Mouse (Mus musculus) midbrain, embryonic 15.5 days (tissue): Measurements from ENCODE around the gene Fcho2. TPM values are rescaled to one million over a fixed set of nuclear protein-coding genes. Genes with fewer than 3 reads are reported as not detected.
A peak's percentile ranks its signal among the peaks of the same experiment; 100 is the strongest.

Experiments used
- ATAC-seq: fragments of 200-750 bp; cut with Nextera tagmentation; replicated peaks from 2 replicates; pipeline ENCODE4 v1.8.0; 2017; ENCODE audit warnings: moderate TSS enrichment
- H3K27ac ChIP-seq: fragments of 300-500 bp; sonication (generic); 2 replicates; pipeline ENCODE4 v1.5.1; 2015; ENCODE audit warnings: mild to moderate bottlenecking, inconsistent platforms
- H3K27me3 ChIP-seq: fragments of 300-500 bp; sonication (generic); replicated peaks from 2 replicates; pipeline ENCODE4 v1.6.1; 2015; ENCODE audit warnings: inconsistent platforms
- H3K36me3 ChIP-seq: fragments of 300-500 bp; sonication (generic); replicated peaks from 2 replicates; pipeline ENCODE4 v1.6.1; 2015; ENCODE audit warnings: inconsistent platforms
- H3K4me1 ChIP-seq: fragments of 300-500 bp; sonication (generic); 2 replicates; pipeline ENCODE4 v1.6.1; 2015; ENCODE audit warnings: inconsistent platforms
- H3K4me2 ChIP-seq: fragments of 300-500 bp; sonication (generic); 2 replicates; pipeline ENCODE4 v1.6.1; 2015; ENCODE audit warnings: inconsistent platforms, mild to moderate bottlenecking, moderate library complexity
- H3K4me3 ChIP-seq: fragments of 300-500 bp; sonication (generic); 2 replicates; pipeline ENCODE4 v1.5.1; 2015; ENCODE audit warnings: mild to moderate bottlenecking, inconsistent platforms
- H3K9ac ChIP-seq: fragments of 300-500 bp; sonication (generic); 2 replicates; pipeline ENCODE4 v1.6.1; 2015; ENCODE audit warnings: mild to moderate bottlenecking, inconsistent platforms
- H3K9me3 ChIP-seq: fragments of 300-500 bp; sonication (generic); 2 replicates; pipeline ENCODE4 v1.6.1; 2016; ENCODE audit warnings: inconsistent platforms
- whole genome bisulfite sequencing: fragments of 180-500 bp; shearing (Covaris S2); methylation state at CpG from one replicate; pipeline ENCODE4 v1.1.7; 2015; ENCODE audit warnings: mixed read lengths; 5-methylcytosine and 5-hydroxymethylcytosine counted together
- polyA plus RNA-seq: library from polyadenylated mRNA; unstranded; fragments of >200 nt; fragmentation: Nextera tagmentation; extraction: Ambion mirVana; gene quantifications from 2 replicates; pipeline ENCODE4 v1.2.1, GENCODE M21; 2015

Fcho2 gene
- polyA plus RNA-seq, 1 experiment from 2014 or later: 26.1 TPM

- 76% methylated on average over 10 of the region's 10 CpGs for WGBS
- Histone ChIP-seq H3K36me3 (no peaks in the 10 kb centered on the region), H3K9ac (no peak overlapping the region), H3K27ac (no peak overlapping the region), H3K4me1 (no peaks in the 10 kb centered on the region), H3K4me3 (no peak overlapping the region), H3K9me3 (no peaks in the 10 kb centered on the region), H3K4me2 (no peak overlapping the region), H3K27me3 (0 out of 2 replicates have a peak, but pooled peaks cover 3% of the 10 kb centered on the region)
- ATAC-seq: no peak
Observed at GRCm38 (mm10) chr13:98700661-98701308, 114.5 kb downstream of the Fcho2 start.

- no peak overlapping the region for H3K4me2 ChIP-seq
- no peak overlapping the region for H3K27ac ChIP-seq
- H3K9me3 ChIP-seq: no peaks in the 10 kb centered on the region
- WGBS: 89% methylated on average over 5 of the region's 5 CpGs
- H3K9ac ChIP-seq: no peak overlapping the region
- H3K4me1 ChIP-seq: peaks cover 3% of the 10 kb centered on the region
- no peaks in the 10 kb centered on the region for H3K36me3 ChIP-seq
- no peak for ATAC-seq
- H3K4me3 ChIP-seq: no peak overlapping the region
- peaks cover 10% of the 10 kb centered on the region for H3K27me3 ChIP-seq
Observed at GRCm38 (mm10) chr13:98699982-98700540, 115.2 kb downstream of the Fcho2 start.

DNA sequence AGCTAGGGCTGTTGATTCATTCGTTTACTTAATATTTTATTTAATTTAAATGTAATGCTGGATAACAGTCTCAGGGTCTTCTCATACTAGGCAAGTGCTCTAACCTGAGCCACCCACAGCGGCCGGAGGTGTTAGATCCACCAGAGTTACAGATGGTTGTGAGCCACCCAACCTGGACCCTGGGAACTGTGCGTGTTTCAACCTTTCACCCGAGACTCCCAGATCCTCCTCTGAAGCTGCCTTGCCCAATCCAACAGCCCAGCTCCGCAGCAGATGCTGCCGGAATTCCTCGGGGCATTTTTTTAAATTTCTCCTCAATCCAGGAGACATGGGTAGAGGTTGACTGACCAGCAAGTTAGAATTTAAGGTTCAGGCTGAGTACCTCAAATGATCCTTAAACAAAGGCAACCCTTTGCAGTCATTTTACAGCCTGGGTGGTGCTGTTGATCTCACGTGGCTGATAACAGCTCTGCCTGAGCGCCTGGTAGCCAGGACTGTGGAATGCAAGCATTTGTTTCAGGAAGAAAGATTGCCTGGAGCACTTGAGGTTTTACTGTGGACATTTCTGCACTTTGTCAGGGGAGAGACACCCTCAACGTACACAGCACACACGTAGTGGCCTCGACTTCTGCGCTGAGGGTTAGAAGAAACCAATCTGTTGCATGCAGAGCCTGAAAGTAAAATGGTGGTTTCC lies 116.1 kb downstream of the Fcho2 start:
- Histone ChIP-seq H3K27me3 (peaks cover 17% of the 10 kb centered on the region), H3K9ac (no peak overlapping the region), H3K27ac (no peak overlapping the region), H3K4me1 (peaks cover 8% of the 10 kb centered on the region), H3K4me2 (no peak overlapping the region), H3K9me3 (no peaks in the 10 kb centered on the region), H3K4me3 (no peak overlapping the region), H3K36me3 (no peaks in the 10 kb centered on the region)
- 81% methylated on average over 14 of the region's 14 CpGs for WGBS
- ATAC-seq: no peak

- WGBS: 76% methylated on average over 3 of the region's 3 CpGs
- no peak for ATAC-seq
- Histone ChIP-seq H3K36me3 (no peaks in the 10 kb centered on the region), H3K9me3 (no peaks in the 10 kb centered on the region), H3K27me3 (peaks cover 24% of the 10 kb centered on the region), H3K4me3 (no peak overlapping the region), H3K9ac (no peak overlapping the region), H3K4me1 (peaks cover 8% of the 10 kb centered on the region), H3K4me2 (no peak overlapping the region), H3K27ac (no peak overlapping the region)
Observed at GRCm38 (mm10) chr13:98696716-98697115, 118.5 kb downstream of the Fcho2 start.

DNA sequence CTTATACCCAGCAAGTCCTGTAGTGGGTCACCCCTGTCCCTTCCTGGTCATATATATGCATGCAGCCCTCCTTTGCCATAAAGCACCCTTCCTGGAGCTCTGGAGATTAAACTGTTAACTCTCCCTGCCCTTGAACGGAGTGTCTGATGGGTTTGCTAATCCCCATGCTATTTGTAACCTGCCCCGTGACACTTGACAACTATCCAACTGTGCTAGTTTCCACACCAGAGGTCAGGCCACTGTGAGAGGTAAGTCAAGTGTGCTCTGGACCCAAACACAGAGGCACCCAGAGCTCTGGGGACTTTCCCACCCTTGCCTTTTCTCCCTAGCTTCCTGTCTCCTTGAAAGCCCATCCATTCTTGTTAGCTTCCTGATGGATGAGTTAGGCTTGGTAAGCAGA lies 119.7 kb downstream of the Fcho2 start:
- H3K36me3 ChIP-seq: no peaks in the 10 kb centered on the region
- no peak for ATAC-seq

GRCm38 (mm10) chr13:98694773-98695314 lies 120.4 kb downstream of the Fcho2 start, which contains the start of gene Tmem171:
Tmem171 (minus strand) TSS chr13:98694834.
- Histone ChIP-seq H3K9me3 (no peaks in the 10 kb centered on the region), H3K27me3 (peaks cover 24% of the 10 kb centered on the region), H3K4me3 (peak within 1 kb of the TSS; percentile 34), H3K27ac (no peak within 1 kb of the TSS), H3K9ac (peak within 1 kb of the TSS; percentile 35), H3K4me1 (peaks cover 8% of the 10 kb centered on the region), H3K36me3 (no peaks in the 10 kb centered on the region), H3K4me2 (peak within 1 kb of the TSS; percentile 74)
- WGBS: 4% methylated on average over 44 of the region's 44 CpGs
- ATAC-seq: peak; percentile 63

More for the DNA sequence above, 119.7 kb downstream of the Fcho2 start:
- peaks cover 8% of the 10 kb centered on the region for H3K4me1 ChIP-seq
- no peak overlapping the region for H3K27ac ChIP-seq
- H3K27me3 ChIP-seq: peaks cover 24% of the 10 kb centered on the region
- 31% methylated on average over 2 of the region's 2 CpGs for WGBS
- no peaks in the 10 kb centered on the region for H3K9me3 ChIP-seq
- H3K4me3 ChIP-seq: no peak overlapping the region
- no peak overlapping the region for H3K4me2 ChIP-seq
- no peak overlapping the region for H3K9ac ChIP-seq

- H3K4me1 ChIP-seq: peaks cover 8% of the 10 kb centered on the region
- ATAC-seq: no peak
- 93% methylated on average over 11 of the region's 11 CpGs for WGBS
Observed at GRCm38 (mm10) chr13:98693316-98693715, 121.9 kb downstream of the Fcho2 start.

DNA sequence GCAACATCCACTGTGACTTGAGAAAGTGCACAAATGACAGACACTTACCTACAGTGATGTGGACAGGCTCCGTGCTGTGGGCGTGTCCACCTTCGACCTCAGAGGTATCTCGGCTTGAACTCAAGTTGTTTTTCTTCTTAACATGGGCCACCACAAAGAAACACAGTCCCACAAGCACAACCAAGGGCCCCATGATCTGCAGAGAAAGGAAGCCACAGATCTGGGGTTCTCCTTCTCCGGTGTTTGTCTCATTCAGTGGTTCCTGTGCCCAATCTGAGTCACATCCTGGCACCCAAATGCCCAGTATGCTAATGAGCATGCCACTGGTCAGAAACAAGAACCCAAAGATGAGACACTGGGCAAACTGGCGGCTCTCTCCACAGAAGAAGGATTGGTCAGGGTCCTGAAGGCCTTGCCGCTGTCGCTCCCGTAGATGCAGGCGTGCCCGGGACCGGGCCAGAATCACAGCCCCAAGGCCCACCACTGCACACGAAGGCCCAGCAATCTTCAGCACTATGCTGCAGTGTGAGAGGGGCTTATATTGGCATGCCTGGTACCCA lies 123.2 kb downstream of the Fcho2 start:
- H3K9me3 ChIP-seq: no peaks in the 10 kb centered on the region
- no peak overlapping the region for H3K27ac ChIP-seq
- WGBS: 94% methylated on average over 13 of the region's 13 CpGs

More at GRCm38 (mm10) chr13:98693316-98693715, 121.9 kb downstream of the Fcho2 start:
- Histone ChIP-seq H3K9me3 (no peaks in the 10 kb centered on the region), H3K27ac (no peak overlapping the region), H3K36me3 (no peaks in the 10 kb centered on the region), H3K9ac (no peak overlapping the region), H3K4me2 (no peak overlapping the region), H3K4me3 (no peak overlapping the region), H3K27me3 (peaks cover 24% of the 10 kb centered on the region)

GRCm38 (mm10) chr13:98690886-98691285 lies 124.4 kb downstream of the Fcho2 start:
- Histone ChIP-seq H3K27ac (no peak overlapping the region), H3K4me3 (no peak overlapping the region), H3K9ac (no peak overlapping the region), H3K27me3 (peaks cover 22% of the 10 kb centered on the region), H3K9me3 (no peaks in the 10 kb centered on the region), H3K4me1 (peaks cover 8% of the 10 kb centered on the region), H3K4me2 (no peak overlapping the region), H3K36me3 (no peaks in the 10 kb centered on the region)
- no peak for ATAC-seq
- 89% methylated on average over 11 of the region's 11 CpGs for WGBS

More for the DNA sequence above, 123.2 kb downstream of the Fcho2 start:
- Histone ChIP-seq H3K9ac (no peak overlapping the region), H3K27me3 (peaks cover 24% of the 10 kb centered on the region), H3K4me1 (peaks cover 8% of the 10 kb centered on the region), H3K4me3 (no peak overlapping the region), H3K4me2 (no peak overlapping the region), H3K36me3 (no peaks in the 10 kb centered on the region)
- no peak for ATAC-seq

GRCm38 (mm10) chr13:98689605-98690290 lies 125.5 kb downstream of the Fcho2 start:
- H3K4me3 ChIP-seq: no peak overlapping the region
- H3K27me3 ChIP-seq: peaks cover 11% of the 10 kb centered on the region; the same call in 1 of the 2 replicates
- 77% methylated on average over 11 of the region's 11 CpGs for WGBS
- ATAC-seq: no peak
- H3K9ac ChIP-seq: no peak overlapping the region
- no peaks in the 10 kb centered on the region for H3K9me3 ChIP-seq
- H3K4me2 ChIP-seq: no peak overlapping the region
- H3K27ac ChIP-seq: no peak overlapping the region
- H3K4me1 ChIP-seq: peaks cover 2% of the 10 kb centered on the region
- no peaks in the 10 kb centered on the region for H3K36me3 ChIP-seq

DNA sequence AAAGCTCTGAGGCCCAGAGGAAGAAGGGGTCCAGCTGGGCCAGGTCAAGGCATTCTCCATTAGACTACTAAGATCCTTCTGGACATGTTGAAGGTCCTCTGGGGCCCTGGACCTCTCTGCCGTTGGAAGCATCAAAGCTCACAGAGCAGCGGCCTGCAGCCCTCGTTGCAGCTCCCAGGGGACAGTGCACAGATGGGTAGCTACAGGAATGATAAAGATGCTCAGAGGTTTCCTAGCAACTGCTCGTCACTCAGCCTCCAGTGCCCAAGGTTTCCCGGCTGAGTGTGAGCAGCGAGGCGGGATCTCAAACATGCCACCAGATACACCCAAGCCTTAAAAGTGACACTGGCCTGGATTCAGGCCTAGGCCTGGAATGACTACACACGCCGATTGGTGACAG lies 127.3 kb downstream of the Fcho2 start:
- H3K9me3 ChIP-seq: no peaks in the 10 kb centered on the region; the same call in 1 of the 2 replicates
- no peaks in the 10 kb centered on the region for H3K36me3 ChIP-seq
- WGBS: 33% methylated on average over 9 of the region's 9 CpGs
- peak; percentile 50; the same call in 1 of the 2 replicates for ATAC-seq
- H3K4me3 ChIP-seq: no peak overlapping the region
- H3K4me1 ChIP-seq: no peaks in the 10 kb centered on the region
- no peaks in the 10 kb centered on the region for H3K27me3 ChIP-seq
- no peak overlapping the region for H3K4me2 ChIP-seq
- no peak overlapping the region for H3K27ac ChIP-seq
- H3K9ac ChIP-seq: no peak overlapping the region
